Mouse (Mus musculus) cortical plate, adult 2 months (tissue): Measurements from ENCODE around the gene Mcm7. TPM values are rescaled to one million over a fixed set of nuclear protein-coding genes. Genes with fewer than 3 reads are reported as not detected.
A peak's percentile ranks its signal among the peaks of the same experiment; 100 is the strongest.

ENCODE experiments used
- H3K27ac ChIP-seq: fragments of 200-500 bp; 2 replicates; pipeline ENCODE4 v1.5.1; 2012; ENCODE audit warnings: low read length, control low read depth, inconsistent platforms; ENCODE audit not compliant: insufficient read depth
- H3K4me1 ChIP-seq: fragments of 200-500 bp; 2 replicates; pipeline ENCODE4 v1.6.1; 2011; ENCODE audit warnings: low read length; ENCODE audit not compliant: control insufficient read depth, insufficient read depth
- H3K4me3 ChIP-seq: fragments of 200-500 bp; 2 replicates; pipeline ENCODE4 v1.5.1; 2011; ENCODE audit warnings: mild to moderate bottlenecking, low read length, control low read depth; ENCODE audit not compliant: insufficient read depth
- CTCF ChIP-seq: fragments of 200-500 bp; IDR thresholded peaks from 2 replicates; pipeline ENCODE4 v1.5.1; 2011; ENCODE audit warnings: mild to moderate bottlenecking, control low read depth, low read length; ENCODE audit not compliant: insufficient read depth; ENCODE audit errors: extremely low read depth
- POLR2A ChIP-seq: fragments of 200-500 bp; IDR thresholded peaks from 2 replicates; pipeline ENCODE4 v1.6.1; 2011; ENCODE audit warnings: mild to moderate bottlenecking, low read length, control low read depth; ENCODE audit not compliant: insufficient read depth; ENCODE audit errors: extremely low read depth
- polyA plus RNA-seq: library from polyadenylated mRNA; depleted of rRNA; stranded (reverse); fragments of >200 nt; gene quantifications from 2 replicates; pipeline ENCODE4 v1.2.3, GENCODE M21; 2012

Mcm7 gene
- polyA plus RNA-seq, 1 experiment, result 17.1 TPM

DNA sequence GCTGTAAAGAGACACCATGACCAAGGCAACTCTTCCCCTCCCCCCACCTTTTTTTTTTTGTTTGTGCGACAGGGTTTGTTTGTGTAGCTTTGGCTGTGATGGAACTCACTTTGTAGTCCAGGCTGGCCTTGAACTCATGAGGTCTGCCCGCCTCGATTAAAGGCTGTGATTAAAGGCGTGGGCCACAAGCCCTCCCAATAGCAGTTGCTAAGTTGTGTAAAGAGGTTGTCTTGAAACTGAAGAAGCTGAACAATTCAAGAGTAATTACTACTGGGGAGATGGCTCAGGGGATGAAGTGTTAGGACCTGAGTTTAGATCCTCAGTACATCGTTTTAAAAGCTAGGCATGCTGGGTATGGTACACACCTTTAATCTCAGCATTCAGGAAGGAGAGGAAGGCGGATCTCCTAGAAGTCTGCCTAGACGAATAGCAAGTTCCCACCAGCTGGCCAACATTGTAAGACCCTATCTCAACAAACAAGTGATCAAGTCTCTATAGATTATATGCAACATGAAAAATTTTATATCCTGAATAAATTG, 11.9 kb downstream of the Mcm7 start:
- H3K27ac ChIP-seq, result no peak overlapping the region
- TF ChIP-seq CTCF, result no peak
- no peak for TF ChIP-seq POLR2A
- H3K4me3 ChIP-seq, result peak overlapping the region; percentile 87
- H3K4me1 ChIP-seq, result no peaks in the 10 kb centered on the region

DNA sequence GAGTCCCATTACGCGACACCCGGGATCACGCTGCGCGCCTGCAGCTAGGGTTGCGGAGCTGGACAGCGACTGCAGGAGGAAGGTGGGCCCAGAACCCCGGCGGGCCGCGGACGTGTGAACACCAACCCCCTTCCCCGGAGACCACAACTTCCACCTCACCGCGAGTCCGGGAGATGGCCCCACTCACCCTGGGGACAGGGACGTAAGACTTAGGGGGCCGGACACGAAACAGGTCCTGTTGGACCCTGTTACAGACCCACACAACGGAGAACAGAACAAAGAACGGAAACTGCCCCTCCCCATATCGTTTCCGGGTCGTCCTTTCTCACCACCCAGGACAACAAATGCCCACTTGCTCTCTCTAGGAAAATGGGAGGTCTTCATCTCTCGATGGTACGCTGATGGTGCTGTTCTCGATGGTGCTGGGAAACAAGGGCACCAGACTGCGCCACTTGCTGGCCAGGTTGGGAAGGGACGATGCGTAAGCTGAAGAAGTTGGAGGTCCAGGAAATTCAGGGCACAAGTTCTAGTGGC, 16.7 kb downstream of the Mcm7 start, which contains the start of gene Zfp113:
Gene Zfp113, minus strand, starts transcription at position 302 of the 534 bp plus-strand sequence.
- Histone ChIP-seq H3K27ac (peak within 1 kb of the TSS; percentile 22), H3K4me1 (no peaks in the 10 kb centered on the region), H3K4me3 (peak within 1 kb of the TSS; percentile 58)
- TF ChIP-seq POLR2A, result peak; percentile 64; the same call in 1 of the 2 replicates
- TF ChIP-seq CTCF, result peak; percentile 88

DNA sequence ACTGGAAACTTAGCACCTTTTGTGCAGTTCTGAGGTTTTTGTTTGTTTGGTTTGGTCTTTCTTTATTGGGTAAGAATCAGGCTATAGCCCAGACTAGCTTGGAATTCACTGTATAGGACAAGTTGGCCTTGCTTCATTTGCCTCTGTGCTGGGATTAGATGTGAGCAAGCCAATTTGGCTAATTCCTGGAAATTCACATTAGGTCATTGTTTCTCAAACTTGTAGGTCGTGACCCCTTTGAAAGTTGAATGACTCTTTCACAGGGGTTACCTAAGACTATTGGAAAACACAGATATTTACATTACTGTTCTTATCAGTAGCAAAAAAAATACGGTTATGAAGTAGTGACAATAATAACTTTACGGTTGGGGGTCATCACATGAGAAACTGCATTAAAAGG, 17.8 kb downstream of the Mcm7 start:
- peak overlapping the region; percentile 58; the same call in 1 of the 2 replicates for H3K4me3 ChIP-seq
- TF ChIP-seq POLR2A, result no peak
- H3K4me1 ChIP-seq, result no peaks in the 10 kb centered on the region
- no peak overlapping the region for H3K27ac ChIP-seq

DNA sequence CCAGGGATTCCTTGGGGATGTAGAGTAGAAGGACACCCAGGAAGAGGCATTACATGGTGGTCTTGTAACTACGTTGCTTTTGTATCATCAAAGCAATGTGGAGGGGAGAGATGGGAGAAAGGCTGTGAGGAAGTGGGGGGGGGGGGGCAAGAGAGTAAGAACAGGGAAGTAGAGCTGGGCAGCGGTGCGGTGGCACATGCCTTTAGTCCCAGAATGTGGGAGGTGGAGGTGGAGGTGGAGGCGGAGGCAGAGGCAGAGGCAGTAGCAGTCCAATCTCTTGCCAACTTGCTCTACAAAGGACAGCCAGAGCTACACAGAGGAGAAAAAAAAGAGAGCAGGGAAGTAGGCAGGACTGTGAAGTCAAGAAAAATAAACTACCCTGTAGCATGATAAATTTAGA, 33.6 kb downstream of the Mcm7 start:
- TF ChIP-seq POLR2A, result no peak
- no peak for TF ChIP-seq CTCF
- no peak overlapping the region for H3K4me3 ChIP-seq
- no peaks in the 10 kb centered on the region for H3K4me1 ChIP-seq
- H3K27ac ChIP-seq, result no peak overlapping the region

DNA sequence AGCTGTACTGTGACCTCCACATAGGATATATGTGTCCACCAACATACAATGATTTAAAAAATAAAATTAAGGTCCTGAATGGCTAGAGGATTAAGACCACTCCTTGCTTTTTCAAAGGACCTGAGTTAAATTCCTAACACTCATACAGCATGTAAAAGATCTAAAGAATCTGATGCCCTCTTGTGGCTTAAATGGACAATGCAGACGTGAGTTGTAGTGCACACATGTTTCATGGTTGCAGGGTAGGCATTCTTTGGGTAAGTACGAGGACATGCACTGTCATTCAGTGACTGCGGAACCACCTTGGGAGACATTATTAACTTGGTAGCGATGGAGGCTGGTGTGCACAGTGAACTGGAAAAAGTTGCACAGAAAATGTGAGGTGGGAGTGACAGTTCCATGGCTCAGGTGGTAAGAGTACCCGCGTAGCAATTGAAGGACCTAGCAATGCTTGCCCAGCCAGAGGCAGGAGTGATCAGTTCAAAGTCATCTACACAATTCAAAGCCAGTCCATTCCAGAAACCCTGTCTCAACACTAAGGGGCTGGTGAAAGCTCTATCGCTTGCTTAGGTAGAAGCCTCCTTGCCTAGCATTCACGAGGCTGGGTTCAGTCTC, 34.2 kb downstream of the Mcm7 start:
- TF ChIP-seq CTCF (peak; percentile 50), POLR2A (no peak)
- Histone ChIP-seq H3K4me1 (no peaks in the 10 kb centered on the region), H3K4me3 (no peak overlapping the region), H3K27ac (no peak overlapping the region)

DNA sequence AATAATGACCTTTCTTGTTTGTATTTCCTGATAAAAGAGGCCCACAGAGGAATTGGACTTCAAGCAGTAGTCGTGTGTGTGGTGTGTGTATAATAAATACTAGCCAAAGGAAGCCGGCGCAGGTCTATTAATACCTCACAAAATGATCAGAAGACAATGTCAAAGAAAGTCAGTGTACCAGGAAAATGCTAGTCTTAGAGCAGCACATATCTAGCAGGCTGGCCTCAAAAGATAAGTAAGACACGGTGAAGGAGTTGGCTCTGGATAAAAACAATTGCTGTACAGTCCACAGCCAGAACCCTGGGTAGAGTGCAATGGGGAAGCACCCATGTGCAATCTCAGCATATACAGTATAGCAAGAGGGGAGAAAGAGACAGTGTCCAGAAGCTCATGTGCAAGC, 35.0 kb downstream of the Mcm7 start:
- H3K4me1 ChIP-seq, result no peaks in the 10 kb centered on the region
- no peak overlapping the region for H3K4me3 ChIP-seq
- H3K27ac ChIP-seq, result no peak overlapping the region
- TF ChIP-seq CTCF (no peak), POLR2A (no peak)

DNA sequence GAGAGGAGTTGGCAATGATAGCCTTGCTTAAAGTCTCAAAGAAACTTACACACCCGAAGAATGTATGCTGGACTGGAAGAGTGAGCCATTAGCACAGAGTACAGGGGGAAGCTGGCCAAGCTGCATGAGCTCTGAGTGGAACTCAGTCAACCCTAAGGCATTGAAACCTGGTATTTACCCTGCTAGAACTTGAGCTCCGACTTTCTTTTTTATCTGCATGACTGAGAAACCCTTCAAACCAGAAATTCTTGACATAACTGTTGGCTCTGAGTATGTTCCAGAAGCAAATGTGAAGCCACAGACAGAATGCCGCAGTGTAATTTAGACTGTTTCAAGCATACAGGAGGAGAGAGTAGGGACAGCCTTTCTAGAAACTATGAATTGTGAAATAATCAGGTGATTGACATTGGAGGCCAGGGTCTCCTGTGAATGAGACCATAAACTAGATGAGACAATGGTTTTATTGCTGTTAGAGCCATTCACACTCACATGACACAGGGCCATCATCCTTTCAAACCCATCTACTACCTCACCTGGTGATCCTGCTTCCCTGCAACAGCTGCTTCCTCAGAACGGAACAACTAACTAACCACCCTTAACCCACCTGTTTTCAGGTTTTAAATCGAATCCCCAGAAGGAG, 39.7 kb downstream of the Mcm7 start:
- TF ChIP-seq CTCF, result no peak
- no peak for TF ChIP-seq POLR2A
- Histone ChIP-seq H3K27ac (no peak overlapping the region), H3K4me3 (no peak overlapping the region), H3K4me1 (no peaks in the 10 kb centered on the region)

DNA sequence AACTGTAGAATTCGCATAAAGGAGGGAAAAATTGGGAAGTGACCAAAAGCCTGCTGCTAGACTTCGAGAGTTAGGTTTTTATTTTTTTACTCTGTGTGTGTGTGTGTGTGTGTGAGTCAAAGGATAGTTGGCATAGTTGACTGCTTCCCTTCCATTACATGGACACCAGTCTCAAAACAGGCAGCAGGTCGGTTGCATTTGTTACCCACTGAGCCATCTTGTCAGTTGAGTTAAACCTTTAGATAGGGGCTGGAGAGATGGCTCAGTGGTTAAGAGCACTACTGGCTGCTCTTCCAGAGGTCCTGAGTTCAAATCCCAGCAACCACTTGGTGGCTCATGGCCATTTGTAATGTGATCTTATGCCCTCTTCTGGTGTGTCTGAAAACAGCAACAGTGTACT, 54.2 kb downstream of the Mcm7 start:
- TF ChIP-seq POLR2A, result no peak
- TF ChIP-seq CTCF, result no peak
- Histone ChIP-seq H3K27ac (no peak overlapping the region), H3K4me3 (peak overlapping the region; percentile 59; the same call in 1 of the 2 replicates), H3K4me1 (peaks cover 4% of the 10 kb centered on the region)

DNA sequence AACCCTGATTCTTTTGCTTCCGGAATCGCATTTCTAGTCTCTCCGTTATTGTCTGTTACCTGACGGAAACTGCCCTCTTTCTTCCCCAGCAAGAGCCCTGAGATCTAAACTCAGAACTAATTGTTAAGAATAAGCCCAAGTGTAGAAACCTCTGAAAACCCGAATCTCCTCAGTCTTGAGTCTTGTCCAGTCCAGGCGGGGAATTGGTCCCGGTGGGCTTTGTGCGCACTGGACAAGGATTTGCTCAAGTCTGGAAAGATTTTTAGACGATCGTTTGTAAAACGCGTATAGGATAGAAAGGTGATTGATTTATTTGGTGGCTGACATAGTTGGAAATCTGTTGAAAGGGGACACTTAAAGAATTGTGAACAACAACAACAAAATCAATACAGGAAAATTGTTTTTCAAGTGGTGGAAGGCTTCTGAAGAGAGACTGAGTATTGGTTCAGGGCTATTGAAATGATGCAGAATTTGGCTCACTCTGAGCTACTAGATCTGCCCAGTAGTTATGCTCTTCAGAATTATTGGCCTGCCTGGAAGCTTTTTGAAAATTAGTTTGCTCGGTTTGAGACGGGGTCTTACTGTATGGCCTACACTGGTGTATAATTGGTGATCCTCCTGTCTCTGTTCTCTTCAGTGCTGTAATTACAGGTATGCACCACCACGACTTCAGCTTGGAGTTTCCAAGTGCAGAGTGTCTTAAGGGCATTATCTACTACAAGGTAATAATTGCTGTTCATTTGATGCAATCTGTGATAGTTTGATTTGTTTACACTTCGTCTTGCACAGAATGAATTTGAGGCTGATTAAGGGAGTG, 54.8 kb downstream of the Mcm7 start:
- peaks cover 4% of the 10 kb centered on the region for H3K4me1 ChIP-seq
- TF ChIP-seq POLR2A, result no peak
- TF ChIP-seq CTCF, result no peak

More for the DNA sequence above, 54.8 kb downstream of the Mcm7 start:
- Histone ChIP-seq H3K27ac (peak overlapping the region; percentile 75), H3K4me3 (peak overlapping the region; percentile 59)
